Mouse (Mus musculus) adrenal gland, postnatal 36 days (tissue): ENCODE data around the gene 1700001L19Rik. TPM values are rescaled to one million over a fixed set of nuclear protein-coding genes. Genes with fewer than 3 reads are reported as not detected.

Experiments used
- DNase-seq, 2 experiments: peaks; one replicate each; pipeline ENCODE4 v3.0.0; 2021; ENCODE audit warnings: mixed read lengths in 1 of 2
- total RNA-seq, 2 experiments: library from RNA; stranded (reverse); gene quantifications; 2 replicates each; pipeline ENCODE4 v1.2.3; 2021

1700001L19Rik gene
- total RNA-seq, 2 experiments from 2014 or later = 0.36 TPM; not detected in 1

GRCm38 (mm10) chr13:68607652-68608405 lies 10.6 kb downstream of the 1700001L19Rik start:
- DNase-seq = no peak

DNA sequence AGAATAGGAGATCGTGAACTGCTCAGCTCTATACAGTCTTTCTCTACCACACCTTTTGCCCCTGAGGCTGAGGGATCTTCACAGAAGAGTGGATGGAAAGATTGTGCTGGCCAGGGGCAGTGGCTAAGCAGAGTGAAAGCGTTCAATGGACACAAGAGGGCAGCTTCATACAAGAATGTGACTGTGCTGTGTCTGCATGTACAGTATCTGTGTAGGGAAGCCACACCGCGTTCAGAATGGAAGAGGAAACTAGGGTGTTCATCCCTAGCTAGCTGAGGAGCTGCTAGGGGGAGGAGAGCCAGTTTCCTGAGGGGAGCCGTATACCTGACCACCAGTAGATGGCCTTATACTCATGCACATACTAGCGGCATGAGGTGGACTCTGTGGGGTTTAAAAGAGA lies 25.6 kb downstream of the 1700001L19Rik start:
- DNase-seq = no peak

GRCm38 (mm10) chr13:68627041-68627440 lies 29.8 kb downstream of the 1700001L19Rik start:
- DNase-seq = no peak

- DNase-seq = no peak
Measured at GRCm38 (mm10) chr13:68642786-68643185, 45.6 kb downstream of the 1700001L19Rik start.

Other genes starting within 250 kb of the 1700001L19Rik start
- 10 to 100 TPM; 19.6 to 24.7 TPM for gene Mtrr, start 15.3 kb upstream of the 1700001L19Rik start, total RNA-seq
- gene Fastkd3, start 15.2 kb upstream of the 1700001L19Rik start, total RNA-seq = 10 to 100 TPM; 16.0 to 17.1 TPM